Mouse (Mus musculus) liver, embryonic 14 days (tissue): Measurements from ENCODE around the gene Abhd12. TPM values are rescaled to one million over a fixed set of nuclear protein-coding genes. Genes with fewer than 3 reads are reported as not detected.

Source experiments
- polyA plus RNA-seq: library from polyadenylated mRNA; depleted of rRNA; stranded (reverse); fragments of >200 nt; gene quantifications from 2 replicates; pipeline ENCODE4 v1.2.3, GENCODE M21; 2012; rRNA removed

Abhd12 gene
- polyA plus RNA-seq: 9.8 and 11.2 TPM in 2 replicates

GRCm38 (mm10) chr2:150904272-150904935, at the start of gene Abhd12:
TSS of gene Abhd12 (minus strand) at chr2:150904741.

DNA sequence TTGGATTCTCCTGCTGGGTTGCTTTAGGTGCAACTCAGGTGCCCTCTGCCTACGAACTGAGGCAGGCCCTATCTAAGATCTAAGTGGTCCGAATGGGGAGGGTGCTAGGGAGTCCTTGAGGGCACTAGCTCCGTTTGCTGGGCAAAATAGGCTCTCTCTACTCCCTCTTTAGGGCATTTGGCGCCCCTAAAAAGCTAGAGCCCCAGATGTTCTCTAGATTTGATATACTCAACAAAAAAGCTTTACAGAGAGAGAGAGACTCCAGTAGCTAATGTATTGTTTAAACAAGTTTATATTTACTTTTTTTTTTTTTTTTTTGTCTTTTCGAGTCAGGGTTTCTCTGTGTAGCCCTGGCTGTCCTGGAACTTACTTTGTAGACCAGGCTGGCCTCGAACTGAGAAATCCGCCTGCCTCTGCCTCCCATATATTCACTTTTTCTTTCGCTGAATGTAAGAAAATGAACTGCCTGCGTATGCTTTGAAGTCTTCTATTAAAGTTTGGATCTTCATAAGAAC, 452 bp upstream of the Abhd12 start, which contains the start of gene Gins1:
Gins1 (plus strand) TSS at position 465 of the 515 bp plus-strand sequence.

DNA sequence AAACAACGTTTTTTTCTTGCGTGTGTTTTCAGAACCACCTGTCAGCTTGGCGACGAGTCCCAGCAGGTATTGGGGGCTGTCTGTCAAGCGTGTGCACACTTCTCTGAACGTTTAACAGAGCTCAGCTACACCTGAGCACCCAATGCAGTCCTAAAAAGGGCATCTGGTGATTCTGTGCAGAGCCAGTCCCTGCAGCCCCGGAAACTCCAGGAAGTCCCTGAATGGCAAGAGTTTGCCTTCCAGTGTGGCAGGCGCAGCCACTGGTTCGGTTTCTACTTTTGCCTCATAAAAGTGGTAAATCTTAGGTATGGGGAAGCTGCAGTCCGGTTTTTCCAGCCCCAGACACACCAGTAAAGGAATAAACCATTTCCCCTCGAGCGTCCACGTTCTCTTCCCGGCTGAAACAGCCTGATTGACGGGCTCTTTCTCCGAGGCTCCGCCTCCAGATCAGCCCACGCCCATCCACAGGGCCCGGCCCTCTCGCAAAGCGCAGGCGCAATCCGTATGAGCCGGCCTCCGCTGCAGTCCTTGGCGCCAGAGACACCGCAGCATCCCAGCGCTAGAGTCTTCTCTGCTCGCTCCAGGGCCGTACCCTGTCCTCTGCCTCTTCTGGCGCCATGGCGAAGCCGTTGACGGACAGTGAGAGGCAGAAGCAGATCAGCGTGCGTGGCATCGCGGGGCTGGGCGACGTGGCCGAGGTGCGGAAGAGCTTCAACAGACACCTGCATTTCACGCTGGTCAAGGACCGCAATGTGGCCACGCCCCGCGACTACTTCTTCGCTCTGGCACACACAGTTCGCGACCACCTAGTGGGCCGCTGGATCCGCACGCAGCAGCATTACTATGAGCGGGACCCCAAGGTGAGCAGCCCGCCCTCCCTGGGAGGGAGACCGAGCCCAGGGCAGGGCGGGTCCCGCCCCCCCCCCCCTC, 118.0 kb downstream of the Abhd12 start, which contains the start of gene Pygb:
Pygb (plus strand) TSS at position 485 of the 930 bp plus-strand sequence.

Other genes starting within 250 kb of the Abhd12 start
- gene Acss1, start 236.2 kb downstream of the Abhd12 start, polyA plus RNA-seq: 31.3 and 36.9 TPM in 2 replicates
- not detected in 2 replicates for gene Vsx1, start 215.4 kb downstream of the Abhd12 start, polyA plus RNA-seq
- gene Entpd6, start 155.7 kb downstream of the Abhd12 start, polyA plus RNA-seq: 6.6 and 7.6 TPM in 2 replicates
- gene Pygb, start 118.0 kb downstream of the Abhd12 start, polyA plus RNA-seq: 11.9 and 14.0 TPM in 2 replicates
- 29.7 and 35.4 TPM in 2 replicates for gene Gins1, start 659 bp upstream of the Abhd12 start, polyA plus RNA-seq
- gene Ninl, start 134.6 kb upstream of the Abhd12 start, polyA plus RNA-seq: 13.8 and 17.0 TPM in 2 replicates
- 28.0 and 31.8 TPM in 2 replicates for gene Nanp, start 134.7 kb upstream of the Abhd12 start, polyA plus RNA-seq
- gene Gm14151, start 187.6 kb upstream of the Abhd12 start, polyA plus RNA-seq: not detected in 2 replicates
- gene Gm14147, start 193.5 kb upstream of the Abhd12 start, polyA plus RNA-seq: not detected in 2 replicates